ENCODE assay signal across 25 mouse cellular contexts in genomic region chr6:14239151-14239550, GRCm38 (mm10).
DNase-seq lines count a peak whose midpoint lies in the region; ATAC-seq and TF ChIP-seq lines count a peak whose summit lies in the region.
"Had no signal": no experiment of that assay in that cellular context is flagged by ENCODE, and none has a peak within 500 bp of the region (broad histone marks: within the 10 kb centered on the region; RNA-seq: fewer than 3 reads in every experiment).

No protein-coding gene starts in this region.

- no peak for TF ChIP-seq POLR2A in brain, embryonic 14.5 days (IDR thresholded peaks at IDR 0.05; ENCODE audit: borderline replicate concordance, extremely low read depth, insufficient read depth, insufficient read length, poor library complexity, severe bottlenecking)

- ATAC-seq in frontal cortex, adult (ENCODE audit: low TSS enrichment) = peak; percentile 99
- ATAC-seq: forebrain, embryonic 16.5 days; intestine, postnatal 0 days; Patski had no signal

- H3K4me3 ChIP-seq in left cerebral cortex, adult 2 months = no peak overlapping the region
- H3K4me3 ChIP-seq: embryonic facial prominence, embryonic 12.5 days; embryonic facial prominence, embryonic 15.5 days; forebrain, embryonic 12.5 days; hindbrain, embryonic 12.5 days; hindbrain, embryonic 15.5 days had no signal

- no peak for TF ChIP-seq CTCF in left cerebral cortex, adult 2 months (IDR thresholded peaks at IDR 0.05)
- TF ChIP-seq CTCF in brain, embryonic 14.5 days (IDR thresholded peaks at IDR 0.05; ENCODE audit: borderline replicate concordance, extremely low read depth, insufficient read depth, insufficient read length) = no peak

- DNase-seq in frontal cortex, postnatal 10 days (ENCODE audit: low spot score in 2 of 2) = no peak
- DNase-seq in left cerebral cortex, adult 11 months (ENCODE audit: low spot score) = peak; percentile 5
- no peak for DNase-seq in left cerebral cortex, adult 2 months (ENCODE audit: extremely low spot score in 1 of 2, low spot score in 2 of 2)
- peak; percentile 5 for DNase-seq in right cerebral cortex, adult 18-20 months
- DNase-seq in right cerebral cortex, postnatal 10 days (ENCODE audit: low spot score in 2 of 2) = no peak
- DNase-seq in brain, embryonic 14.5 days (ENCODE audit: low read depth) = peak; percentile 5
- no peak for DNase-seq in embryo, embryonic 9.5 days (ENCODE audit: extremely low spot score)
- DNase-seq: adrenal gland, postnatal 10 days; adrenal gland, postnatal 36 days; B cell, adult 2 months; cerebellum, adult 11-12 months; cerebellum, adult 8-10 months; cerebellum, postnatal 10 days; cerebellum, postnatal 36 days; gastrocnemius, postnatal 10 days; gastrocnemius, postnatal 36 days had no signal

- intact Hi-C loops in left cerebral cortex, adult 2 months (cut with DNase I) = no loop called here

- H3K27ac ChIP-seq in left cerebral cortex, adult 2 months = no peak overlapping the region
- H3K27ac ChIP-seq: embryonic facial prominence, embryonic 12.5 days; embryonic facial prominence, embryonic 15.5 days; forebrain, embryonic 12.5 days; hindbrain, embryonic 12.5 days; hindbrain, embryonic 15.5 days had no signal

Comparison
In these comparisons a context has a peak if more than half of its experiments do, and no peak if none do; other contexts are left out.
1. DNase-seq: peak in left cerebral cortex, adult 11 months (single experiment), right cerebral cortex, adult 18-20 months (single experiment) and brain, embryonic 14.5 days (single experiment); none in frontal cortex, postnatal 10 days (0 of 2), left cerebral cortex, adult 2 months (0 of 2), right cerebral cortex, postnatal 10 days (0 of 2) and embryo, embryonic 9.5 days (single experiment).